Mouse (Mus musculus) ES-E14 (cell line): ENCODE data around the gene Zfp184. TPM values are rescaled to one million over a fixed set of nuclear protein-coding genes. Genes with fewer than 3 reads are reported as not detected.

Experiments used
- DNase-seq: peaks from one replicate; pipeline ENCODE4 v3.0.0-alpha.2; 2013; ENCODE audit warnings: low read depth, low spot score
- H3K27ac ChIP-seq: 2 replicates; pipeline ENCODE4 v1.5.1; 2012; ENCODE audit warnings: low read depth, mild to moderate bottlenecking, low read length, moderate library complexity, mixed read lengths; ENCODE audit not compliant: poor library complexity, insufficient read depth, severe bottlenecking
- H3K36me3 ChIP-seq: 2 replicates; pipeline ENCODE4 v1.6.1; 2012; ENCODE audit warnings: mild to moderate bottlenecking, low read length, moderate library complexity, mixed read lengths; ENCODE audit not compliant: control insufficient read depth, poor library complexity, insufficient read depth, severe bottlenecking
- H3K4me1 ChIP-seq, 2 experiments: fragments of 150-350 bp in 1 of 2; sonication (generic) in 1 of 2; 2 replicates each; pipeline ENCODE4 v1.6.1; 2012; ENCODE audit warnings: low read length in 2 of 2, mild to moderate bottlenecking in 1 of 2, mixed read lengths in 1 of 2; ENCODE audit not compliant: control insufficient read depth in 2 of 2, insufficient read depth in 2 of 2, poor library complexity in 1 of 2
- H3K4me3 ChIP-seq, 2 experiments: fragments of 150-350 bp in 1 of 2; sonication (generic) in 1 of 2; 2 replicates each; pipeline ENCODE4 v1.5.1; 2012; ENCODE audit warnings: low read length in 2 of 2, low read depth in 1 of 2, mild to moderate bottlenecking in 1 of 2, mixed read lengths in 1 of 2; ENCODE audit not compliant: insufficient read depth in 1 of 2, poor library complexity in 1 of 2, severe bottlenecking in 1 of 2
- H3K9ac ChIP-seq: 2 replicates; pipeline ENCODE4 v1.6.1; 2012; ENCODE audit warnings: low read depth, mild to moderate bottlenecking, low read length, mixed read lengths; ENCODE audit not compliant: poor library complexity, insufficient read depth, severe bottlenecking
- H3K9me3 ChIP-seq: fragments of 150-350 bp; sonication (generic); 2 replicates; pipeline ENCODE4 v1.6.1; 2012; ENCODE audit warnings: low read depth, mild to moderate bottlenecking, low read length; ENCODE audit not compliant: control insufficient read depth, insufficient read depth
- CHD2 ChIP-seq: IDR thresholded peaks from 2 replicates; pipeline ENCODE4 v1.6.1; 2014; ENCODE audit warnings: mild to moderate bottlenecking, low read depth, low read length, inconsistent platforms
- HCFC1 ChIP-seq: IDR thresholded peaks from 2 replicates; pipeline ENCODE4 v1.6.1; 2012; ENCODE audit warnings: low read length, inconsistent platforms, borderline replicate concordance; ENCODE audit not compliant: insufficient read depth
- MAFK ChIP-seq: IDR thresholded peaks from 2 replicates; pipeline ENCODE4 v1.6.1; 2014; ENCODE audit warnings: mild to moderate bottlenecking, low read depth, low read length, inconsistent platforms; ENCODE audit not compliant: insufficient read depth
- ZC3H11A ChIP-seq: IDR thresholded peaks from 2 replicates; pipeline ENCODE4 v1.6.1; 2012; ENCODE audit warnings: low read depth, mild to moderate bottlenecking, inconsistent platforms, low read length, borderline replicate concordance
- ZNF384 ChIP-seq: IDR thresholded peaks from 2 replicates; pipeline ENCODE4 v1.6.1; 2012; ENCODE audit warnings: low read depth, low read length, inconsistent platforms
- in situ Hi-C, 2 experiments: fragments of 600-800 bp; cut with MboI; formaldehyde crosslinking; loops; one replicate each; pipeline ENCODE4 v1.15.1; 2025; ENCODE audit warnings: low sequenced_read_pairs in 2 of 2, inconsistent platforms in 1 of 2; ENCODE audit not compliant: unreplicated experiment in 2 of 2
- total RNA-seq: library from RNA; depleted of rRNA; stranded (reverse); fragments of 300-350 nt; gene quantifications from 2 replicates; pipeline ENCODE4 v1.2.3, GENCODE M21; 2012

Gene Zfp184
- total RNA-seq, 1 experiment, result 6.2 TPM

DNA sequence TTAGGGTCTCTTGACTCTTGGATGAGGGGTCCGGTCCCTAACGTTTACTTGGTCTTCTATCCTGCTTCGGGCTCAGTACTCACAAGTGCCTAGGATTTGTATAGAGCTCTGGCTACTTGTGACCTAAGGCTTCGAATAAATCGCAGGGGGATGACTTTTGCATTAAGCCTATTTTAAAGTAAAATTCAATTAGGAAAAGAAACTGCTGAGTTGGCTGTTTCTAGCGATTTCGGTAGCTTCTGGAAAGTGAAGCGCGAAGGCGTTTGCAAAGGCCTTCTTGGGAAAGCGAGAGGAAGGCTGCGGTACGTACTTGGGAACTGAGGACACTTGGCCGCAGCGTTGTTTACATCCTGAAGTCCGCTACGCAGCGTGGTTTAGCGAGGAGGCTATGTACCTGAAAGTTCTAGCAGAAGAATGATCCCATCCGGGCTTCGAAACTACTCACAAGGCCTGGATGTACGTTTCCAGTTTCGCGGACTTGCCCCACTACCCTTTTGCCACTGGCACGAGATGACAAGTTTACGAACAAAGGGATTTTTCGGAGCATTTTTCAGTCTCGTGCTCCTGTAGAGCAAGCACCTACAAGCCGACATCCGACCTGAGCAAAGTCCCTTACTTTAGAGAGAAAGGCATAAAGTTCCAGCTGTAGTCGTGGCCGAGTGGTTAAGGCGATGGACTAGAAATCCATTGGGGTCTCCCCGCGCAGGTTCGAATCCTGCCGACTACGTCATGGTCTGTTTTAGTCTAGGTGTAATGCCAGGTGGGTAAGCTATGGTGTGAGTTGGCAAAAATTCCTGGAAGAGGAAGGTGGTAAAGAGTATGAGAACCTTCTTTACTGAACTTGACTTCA is 26.1 kb upstream of the Zfp184 start:
- Histone ChIP-seq H3K9me3 (no peaks in the 10 kb centered on the region), H3K36me3 (no peaks in the 10 kb centered on the region), H3K27ac (no peak overlapping the region), H3K4me1 (peaks cover 0 to 2% of the 10 kb centered on the region in 2 experiments; a peak in 1 of 4 replicates), H3K9ac (peak overlapping the region; percentile 69), H3K4me3 (peak overlapping the region; percentile 67 to 75)
- no peak for TF ChIP-seq ZNF384
- TF ChIP-seq MAFK, result peak; percentile 98
- TF ChIP-seq HCFC1, result peak; percentile 41; the same call in 1 of the 2 replicates
- no peak; the same call in 1 of the 2 replicates for TF ChIP-seq CHD2
- no peak for TF ChIP-seq ZC3H11A
- DNase-seq, result peak; percentile 90
- in situ Hi-C loops, result loop anchor here (25.0 kb wide), 2 partner anchors 1394 to 1519 kb away; no protein-coding TSS in a partner anchor

DNA sequence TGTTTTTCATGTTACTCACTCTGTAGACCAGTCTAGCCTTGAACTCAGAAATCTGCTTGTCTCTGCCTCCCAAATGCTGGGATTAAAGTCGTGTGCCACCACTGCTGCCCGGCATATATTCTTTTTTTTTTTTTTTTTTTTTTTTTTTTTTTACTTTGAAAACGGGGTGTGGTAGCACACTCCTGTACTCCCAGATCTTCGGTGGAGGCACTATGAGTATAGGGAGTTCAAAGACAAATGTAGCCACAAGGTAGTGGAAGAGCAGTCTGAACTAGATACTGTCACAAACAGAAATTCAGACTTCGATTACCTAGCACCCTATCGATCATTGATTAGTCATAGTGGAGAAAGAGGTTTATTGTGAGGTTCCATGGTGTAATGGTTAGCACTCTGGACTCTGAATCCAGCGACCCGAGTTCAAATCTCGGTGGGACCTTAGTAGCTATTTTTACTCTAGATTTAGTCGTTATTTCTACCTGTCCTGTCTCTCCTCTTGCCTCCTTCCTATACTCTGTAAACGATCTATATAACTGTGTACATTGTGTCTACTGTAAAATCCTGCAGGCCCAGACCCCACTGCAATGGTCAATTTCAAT is 25.0 kb upstream of the Zfp184 start:
- Histone ChIP-seq H3K4me3 (peak overlapping the region; percentile 53 to 67), H3K27ac (no peak overlapping the region), H3K4me1 (peaks cover 0 to 2% of the 10 kb centered on the region in 2 experiments; a peak in 1 of 4 replicates), H3K36me3 (no peaks in the 10 kb centered on the region), H3K9me3 (no peaks in the 10 kb centered on the region), H3K9ac (no peak overlapping the region; the same call in 1 of the 2 replicates)
- in situ Hi-C loops, result loop anchor here (10.0 to 25.0 kb wide), 4 partner anchors 755 to 1605 kb away; no protein-coding TSS in a partner anchor
- no peak for DNase-seq
- no peak for TF ChIP-seq CHD2
- peak; percentile 91 for TF ChIP-seq MAFK
- TF ChIP-seq HCFC1, result no peak
- TF ChIP-seq ZNF384, result peak; percentile 90

DNA sequence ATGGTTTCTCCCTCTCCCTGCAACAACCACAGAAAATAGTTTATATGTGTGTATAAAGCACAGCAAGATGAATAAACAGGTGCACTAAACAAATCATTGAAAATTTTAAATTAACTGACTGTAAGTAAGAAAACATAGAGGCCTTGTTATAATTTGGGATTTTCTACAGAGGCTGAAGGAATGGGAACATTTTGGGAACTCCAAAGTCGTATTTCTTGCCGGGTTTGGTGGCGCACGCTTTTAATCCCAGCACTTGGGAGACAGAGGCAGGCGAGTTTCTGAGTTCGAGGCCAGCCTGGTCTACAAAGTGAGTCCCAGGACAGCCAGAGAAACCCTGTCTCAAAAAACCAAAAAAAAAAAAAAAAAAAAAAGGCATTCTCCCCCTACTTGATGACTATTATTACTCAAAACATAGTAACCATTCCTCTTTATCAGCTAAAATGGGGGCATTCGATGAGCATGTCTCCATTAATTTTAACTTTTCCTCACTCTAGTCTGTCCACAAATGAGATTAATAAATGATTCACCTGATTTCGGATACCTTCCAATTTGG is 24.1 kb upstream of the Zfp184 start:
- no peaks in the 10 kb centered on the region for H3K36me3 ChIP-seq
- H3K4me3 ChIP-seq, result no peak overlapping the region; a peak in 1 of 4 replicates
- no peak overlapping the region for H3K9ac ChIP-seq
- peaks cover 0 to 2% of the 10 kb centered on the region in 2 experiments; a peak in 1 of 4 replicates for H3K4me1 ChIP-seq
- TF ChIP-seq ZC3H11A, result no peak
- TF ChIP-seq CHD2, result no peak
- TF ChIP-seq HCFC1, result no peak
- peak; percentile 87 for TF ChIP-seq ZNF384
- H3K27ac ChIP-seq, result no peak overlapping the region
- no peaks in the 10 kb centered on the region for H3K9me3 ChIP-seq
- in situ Hi-C loops, result loop anchor here (10.0 to 25.0 kb wide), 4 partner anchors 756 to 1604 kb away; no protein-coding TSS in a partner anchor
- no peak for DNase-seq

DNA sequence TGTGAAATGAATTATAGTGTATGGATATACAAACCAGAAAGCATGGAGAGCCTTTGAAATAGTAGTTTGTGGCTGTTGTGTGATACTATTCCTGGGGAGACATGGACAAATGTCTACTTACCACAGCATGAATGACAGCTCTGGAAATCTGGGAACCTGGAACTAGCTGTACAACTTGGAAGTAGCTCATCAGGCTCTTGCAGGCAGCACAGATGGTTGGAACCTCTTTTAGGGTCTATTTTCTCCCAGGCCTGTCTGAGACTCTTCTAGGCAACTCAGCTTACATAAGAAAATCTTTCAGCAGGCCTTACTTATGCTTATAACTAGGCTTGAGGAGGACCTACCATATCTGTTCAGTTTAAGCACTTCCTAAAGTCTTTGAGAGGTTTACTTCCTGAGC is 21.5 kb upstream of the Zfp184 start:
- Histone ChIP-seq H3K36me3 (no peaks in the 10 kb centered on the region), H3K9ac (no peak overlapping the region), H3K9me3 (no peaks in the 10 kb centered on the region), H3K27ac (no peak overlapping the region), H3K4me3 (no peak overlapping the region), H3K4me1 (peaks cover 0 to 2% of the 10 kb centered on the region in 2 experiments; a peak in 1 of 4 replicates)
- no peak for DNase-seq
- TF ChIP-seq ZNF384, result no peak
- no peak for TF ChIP-seq HCFC1
- TF ChIP-seq ZC3H11A, result no peak
- in situ Hi-C loops, result loop anchor here (10.0 to 25.0 kb wide), 4 partner anchors 759 to 1601 kb away; no protein-coding TSS in a partner anchor
